Mouse (Mus musculus): ENCODE results near the gene Traf3ip3.

DNA sequence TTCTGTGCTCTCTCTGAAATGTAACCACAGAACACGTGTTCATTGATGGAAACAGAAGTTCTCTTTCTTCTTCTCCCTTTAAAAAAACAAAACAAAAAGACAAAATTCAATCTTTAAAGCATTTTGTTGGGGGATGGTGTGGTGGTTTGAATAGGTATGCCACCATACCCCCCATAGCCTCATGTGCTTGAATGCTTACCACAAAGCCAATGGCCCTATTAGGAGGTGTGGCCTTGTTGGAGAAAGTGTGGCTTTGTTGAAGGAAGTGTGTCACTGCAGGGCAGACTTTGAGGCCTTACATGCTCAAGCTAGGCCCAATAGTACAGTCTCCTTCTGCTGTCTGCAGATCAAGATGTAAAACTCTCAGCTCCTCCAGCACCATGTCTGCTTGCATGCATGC is 55.1 kb downstream of the Traf3ip3 start:
- no peak for TF ChIP-seq CTCF (IDR thresholded peaks at IDR 0.05)
- TF ChIP-seq EP300 (IDR thresholded peaks at IDR 0.05), result no peak

All from lung, postnatal 0 days (tissue).